Mouse (Mus musculus) NIH3T3 (cell line): ENCODE measurements around the gene Glt6d1.
"Not testable (repeated sequence)": the region's sequence is repeated elsewhere in the genome, so short reads cannot be mapped to it uniquely, and the experiment has no call there.

Source experiments
- DNase-seq: peaks from one replicate; pipeline ENCODE4 v3.0.0-alpha.2; 2012; ENCODE audit warnings: low read depth

The Glt6d1 gene

DNA sequence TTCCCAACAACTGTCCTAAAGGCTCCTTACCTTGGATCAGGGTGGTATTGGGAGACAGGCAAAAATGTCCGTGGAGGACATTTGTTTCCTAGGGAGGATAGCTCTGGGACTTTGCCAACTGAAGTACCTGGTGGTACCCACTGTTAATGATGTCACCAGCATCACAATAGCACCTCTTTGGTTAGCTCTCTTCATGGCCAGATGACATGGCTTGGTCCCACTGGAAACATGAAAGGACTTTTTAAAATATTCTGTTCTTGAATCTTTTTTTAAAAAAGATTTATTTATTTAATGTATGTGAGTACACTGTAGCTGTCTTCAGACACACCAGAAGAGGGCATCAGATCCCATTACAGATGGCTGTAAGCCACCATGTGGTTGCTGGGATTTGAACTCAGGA, at the start of gene Glt6d1:
Gene Glt6d1, minus strand, starts transcription at position 101 of the 400 bp plus-strand sequence.
- not testable (repeated sequence) for DNase-seq

GRCm38 (mm10) chr2:25865412-25865811, 49.8 kb upstream of the Glt6d1 start:
- DNase-seq, result peak; percentile 79

DNA sequence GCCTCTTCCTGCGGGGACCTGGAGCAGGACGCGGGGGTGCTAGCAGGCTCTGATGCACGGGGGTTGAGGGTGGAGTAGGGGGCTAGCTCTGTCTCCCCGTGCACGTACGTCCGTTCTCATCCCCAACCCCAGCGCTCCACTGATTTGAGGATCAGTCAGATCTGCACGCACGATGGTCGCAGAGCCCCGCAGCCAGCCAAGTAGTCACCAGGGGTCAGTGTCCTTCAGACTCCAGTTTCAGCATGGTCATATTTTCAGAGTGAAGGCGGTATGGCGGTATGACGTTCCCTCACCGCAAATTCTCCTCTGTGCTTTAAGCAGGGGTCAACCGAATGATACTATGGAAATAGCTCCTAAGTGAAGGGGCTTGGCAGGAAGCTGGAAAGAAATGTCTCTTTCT, 48.6 kb upstream of the Glt6d1 start:
- DNase-seq, result peak; percentile 7

- DNase-seq, result peak; percentile 47
These were observed 47.9 kb upstream of the Glt6d1 start, which contains the start of gene Kcnt1 for GRCm38 (mm10) chr2:25863337-25864131. Gene Kcnt1, plus strand, starts transcription at chr2:25863734.

GRCm38 (mm10) chr2:25862696-25863270, 47.1 kb upstream of the Glt6d1 start:
- no peak for DNase-seq

GRCm38 (mm10) chr2:25862038-25862437, 46.4 kb upstream of the Glt6d1 start:
- DNase-seq, result no peak

DNA sequence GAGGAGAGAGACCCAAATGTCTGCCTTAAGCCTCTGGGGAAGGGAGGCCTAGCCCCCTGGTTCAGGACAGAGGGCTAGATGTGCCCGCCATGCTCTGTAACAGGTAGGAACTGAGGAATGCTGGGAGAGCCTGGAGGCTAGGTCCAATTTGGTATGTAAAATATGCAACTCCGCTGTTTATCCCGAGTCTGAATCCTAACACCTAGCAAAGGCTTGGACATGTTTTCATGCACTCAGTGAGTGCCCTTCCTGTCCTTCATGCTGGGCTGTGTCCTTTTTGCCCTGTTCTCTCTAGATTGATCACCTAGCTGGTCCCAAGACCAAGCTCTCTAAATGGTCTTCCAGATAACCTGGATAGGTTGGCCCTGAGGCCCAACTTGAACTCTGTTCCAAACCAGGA, 44.2 kb upstream of the Glt6d1 start:
- no peak for DNase-seq

DNA sequence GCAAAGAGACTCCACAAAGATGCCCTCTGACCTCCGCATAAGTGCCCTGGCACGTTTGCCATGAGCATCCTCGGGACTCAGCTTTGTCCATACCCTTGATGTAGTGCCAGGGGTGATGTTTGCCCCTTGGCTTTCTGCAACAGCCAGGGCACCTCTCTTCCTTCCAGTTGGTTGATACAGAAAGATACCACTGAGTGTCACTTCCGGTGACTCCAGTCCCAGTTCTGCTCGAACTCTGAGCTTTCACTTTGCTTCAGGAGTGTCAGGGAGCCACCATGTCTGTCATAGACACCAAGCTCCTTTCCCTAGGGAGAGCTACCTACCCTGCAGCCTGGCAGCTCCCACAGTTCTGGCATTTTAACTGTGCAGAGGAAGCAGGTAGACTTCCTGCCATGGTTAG, 38.4 kb upstream of the Glt6d1 start:
- DNase-seq, result no peak

GRCm38 (mm10) chr2:25852626-25853025, 37.0 kb upstream of the Glt6d1 start:
- DNase-seq, result peak; percentile 24

DNA sequence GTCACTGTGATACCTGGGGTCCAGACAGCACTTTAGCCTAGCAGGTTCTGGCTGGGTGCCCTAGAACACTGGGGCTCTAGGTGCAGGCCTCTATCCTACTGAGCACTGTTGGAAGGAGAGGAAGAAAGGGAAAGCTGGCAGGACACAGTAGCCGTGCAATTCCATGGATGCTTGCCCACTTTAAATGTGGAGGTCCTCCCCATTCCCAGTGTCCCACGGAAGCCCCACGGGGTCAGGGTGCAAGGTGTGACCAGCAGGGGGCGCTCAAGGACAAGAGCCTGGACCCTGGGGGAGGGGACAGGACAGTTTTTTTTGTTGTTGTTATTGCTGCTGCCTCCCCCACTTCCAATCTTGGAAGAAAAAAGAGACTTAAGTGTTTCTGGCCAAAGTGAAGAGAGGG, 34.7 kb upstream of the Glt6d1 start:
- DNase-seq, result peak; percentile 49

- no peak for DNase-seq
These were observed 31.6 kb upstream of the Glt6d1 start, which contains the start of gene Sohlh1 for GRCm38 (mm10) chr2:25847226-25847625. Gene Sohlh1, minus strand, starts transcription at chr2:25847248.

GRCm38 (mm10) chr2:25846516-25846915, 30.9 kb upstream of the Glt6d1 start:
- no peak for DNase-seq

DNA sequence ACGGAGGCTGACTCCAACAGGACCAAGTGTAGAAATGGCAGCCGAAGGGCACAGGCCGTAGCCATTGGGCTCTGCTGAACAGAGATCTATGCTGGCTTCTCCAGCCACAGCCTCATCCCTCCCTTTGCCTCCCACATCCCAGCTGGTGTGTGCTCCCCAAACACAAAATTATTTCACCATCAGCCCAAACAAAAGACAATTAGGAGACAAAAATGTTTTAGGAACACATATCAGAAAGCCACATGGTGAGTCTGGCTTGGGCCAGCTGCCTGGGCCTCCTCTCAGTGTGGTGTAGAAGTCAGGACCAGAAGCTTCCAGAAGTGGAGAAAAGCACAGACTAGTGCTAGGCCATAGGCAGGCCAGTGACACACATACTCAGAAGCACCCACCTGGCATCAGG, 28.4 kb upstream of the Glt6d1 start:
- no peak for DNase-seq

DNA sequence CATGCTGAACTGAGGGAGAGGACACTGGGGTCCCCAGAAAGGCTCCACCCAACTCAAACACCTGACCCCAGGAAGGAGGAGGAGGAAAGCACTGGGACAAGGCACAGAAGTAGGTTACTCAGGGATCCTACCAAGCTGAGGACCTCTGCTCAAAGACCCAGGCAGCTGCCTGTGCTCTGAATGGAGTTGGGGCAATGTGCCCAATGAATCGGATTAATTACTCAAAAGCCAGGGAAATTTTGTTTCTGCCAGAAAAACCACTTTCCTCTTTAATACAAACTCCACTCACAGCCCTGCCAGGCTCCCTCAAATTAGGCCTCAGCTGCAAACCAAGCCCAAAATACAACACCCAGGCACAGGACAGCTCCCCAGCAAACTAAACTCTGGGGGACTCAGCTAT, 27.1 kb upstream of the Glt6d1 start:
- DNase-seq, result no peak

DNA sequence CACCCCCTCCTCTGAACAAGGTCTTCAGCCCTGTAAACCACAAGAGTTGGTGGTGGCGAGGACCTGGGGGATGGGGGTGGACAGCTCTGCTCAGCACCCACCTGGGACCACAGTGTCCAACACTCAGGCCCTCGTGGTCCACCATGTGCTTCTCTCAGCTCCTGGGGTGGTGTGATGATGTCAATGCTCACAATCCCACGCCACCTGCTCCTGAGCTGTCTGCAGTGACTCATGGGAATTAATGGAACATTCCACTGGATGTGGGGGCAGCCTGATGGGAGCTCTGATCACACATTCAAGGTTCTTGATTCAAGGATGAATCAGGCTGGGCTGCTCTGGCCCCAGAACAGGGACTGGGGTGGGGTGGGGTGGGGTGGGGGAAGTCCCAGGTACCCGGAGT, 26.5 kb upstream of the Glt6d1 start:
- no peak for DNase-seq

- DNase-seq, result peak; percentile 82
These were observed 20.6 kb upstream of the Glt6d1 start for GRCm38 (mm10) chr2:25836291-25836690.

- no peak for DNase-seq
These were observed 15.1 kb upstream of the Glt6d1 start for GRCm38 (mm10) chr2:25830786-25831185.

DNA sequence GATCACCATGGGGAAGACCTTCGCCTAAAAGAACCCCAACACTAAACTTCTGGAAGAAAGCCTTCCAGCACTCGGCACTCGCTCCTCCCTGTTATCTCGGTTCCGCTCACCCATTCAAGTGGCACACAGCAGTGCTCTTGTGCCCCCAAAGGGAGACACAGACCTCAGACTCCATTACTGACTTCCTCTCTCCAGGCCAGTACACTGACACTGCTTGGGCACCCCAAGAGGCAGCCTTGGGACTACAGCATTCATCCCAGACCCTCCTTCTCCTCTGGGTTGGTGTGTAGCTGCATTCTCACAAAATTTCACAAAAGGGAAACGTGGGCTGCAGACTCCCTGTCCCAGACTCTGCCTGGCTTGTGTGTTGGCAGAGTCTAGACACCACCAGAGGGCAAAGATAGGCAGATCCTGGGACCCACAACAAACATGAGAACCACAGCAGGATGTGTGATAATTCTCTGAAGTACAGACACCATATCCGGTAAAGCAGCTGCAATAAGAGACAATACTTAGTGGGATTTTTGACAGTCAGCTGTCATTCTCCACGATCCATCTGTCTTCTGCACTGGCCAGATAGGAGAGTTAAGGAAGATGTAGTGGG, 12.8 kb upstream of the Glt6d1 start:
- DNase-seq, result no peak

DNA sequence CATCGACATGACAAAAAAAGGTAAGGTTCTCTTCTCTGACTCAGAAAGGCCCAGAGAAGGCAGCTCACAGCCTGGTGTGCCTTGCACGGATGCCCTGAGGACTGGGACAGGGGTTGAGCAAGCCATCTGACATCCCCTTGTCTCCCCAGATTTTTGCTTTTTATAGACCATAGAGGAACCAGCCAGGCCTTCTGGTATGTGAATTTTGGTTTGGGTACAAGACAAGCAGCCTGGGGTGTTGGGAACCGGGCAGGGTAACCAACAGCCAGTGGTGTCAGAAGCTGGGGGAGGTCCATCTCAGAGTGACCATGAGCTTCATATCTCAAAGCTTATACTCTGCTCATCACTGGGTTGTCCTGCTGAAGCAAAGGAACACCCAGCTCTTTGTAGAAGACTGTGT, 9.1 kb upstream of the Glt6d1 start:
- DNase-seq, result no peak

DNA sequence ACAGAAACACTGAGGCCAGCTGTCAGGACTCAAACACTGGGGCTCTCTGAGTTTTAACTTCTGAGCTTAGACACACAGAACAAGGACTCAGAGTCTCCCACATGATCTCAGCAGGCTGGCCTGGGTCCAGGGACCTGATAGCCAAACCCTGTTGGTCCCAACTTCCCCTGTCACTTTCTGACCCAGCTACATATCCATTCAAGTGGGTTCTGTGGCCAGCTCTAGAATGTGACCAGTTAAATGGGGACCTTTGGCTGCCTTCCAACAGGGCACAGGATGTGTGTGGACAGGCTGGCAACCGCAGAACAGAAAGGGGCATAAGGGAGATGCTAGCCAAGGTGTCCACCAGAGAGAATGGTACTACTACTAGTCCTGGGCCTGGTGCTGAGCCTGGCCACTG, 7.2 kb upstream of the Glt6d1 start, which contains the start of gene Lcn9:
Gene Lcn9, plus strand, starts transcription at position 348 of the 400 bp plus-strand sequence.
- DNase-seq, result no peak

DNA sequence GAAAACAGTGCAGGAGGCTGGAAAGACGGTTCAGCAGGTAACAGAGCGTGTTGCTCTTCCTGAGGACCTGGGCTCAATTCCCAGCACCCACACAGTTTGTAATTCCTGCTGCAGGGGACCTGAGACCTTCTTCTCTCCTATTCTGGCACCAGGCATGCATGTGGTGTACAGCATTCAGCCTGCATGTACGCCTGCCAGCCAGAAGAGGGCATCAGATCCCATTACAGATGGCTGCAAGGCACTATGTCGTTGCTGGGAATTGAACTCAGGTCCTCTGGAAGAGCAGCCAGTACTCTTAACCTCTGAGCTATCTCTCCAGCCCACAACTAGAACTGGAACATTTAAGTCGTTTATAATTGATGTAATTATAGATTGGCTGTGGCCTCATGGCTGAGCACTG, 2.3 kb downstream of the Glt6d1 start:
- DNase-seq, result no peak

DNA sequence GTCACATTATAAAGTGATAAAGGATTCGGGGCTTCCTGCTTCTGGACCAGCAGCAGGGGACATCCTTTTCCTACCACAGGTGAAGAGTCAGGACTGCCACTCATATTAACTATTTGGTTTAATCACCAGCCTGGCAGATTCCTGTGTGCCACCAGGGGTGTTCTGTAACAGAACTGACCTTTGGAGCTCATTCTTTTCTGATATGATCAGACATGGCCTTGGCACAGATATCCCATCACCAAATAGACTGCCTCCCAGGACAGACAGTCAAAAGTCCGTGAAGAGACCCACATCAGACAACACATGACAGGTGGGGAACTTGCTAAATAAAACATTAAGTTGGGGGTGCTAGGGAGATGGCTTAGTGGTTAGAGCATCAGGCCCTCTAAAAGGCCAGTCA, 3.9 kb downstream of the Glt6d1 start:
- DNase-seq, result no peak

- DNase-seq, result no peak
These were observed 17.6 kb downstream of the Glt6d1 start for GRCm38 (mm10) chr2:25798065-25798464.
